Mouse (Mus musculus) hindbrain, embryonic 14.5 days (tissue): ENCODE measurements around the gene Grpel1. TPM values are rescaled to one million over a fixed set of nuclear protein-coding genes. Genes with fewer than 3 reads are reported as not detected.

Source experiments
- ATAC-seq: fragments of 200-750 bp; cut with Nextera tagmentation; 2 replicates; pipeline ENCODE4 v1.8.0; 2017; ENCODE audit warnings: moderate number of reproducible peaks, mild to moderate bottlenecking, moderate TSS enrichment, moderate library complexity; ENCODE audit not compliant: low FRiP score
- DNase-seq: peaks from one replicate; pipeline ENCODE4 v3.0.0-alpha.2; 2015; ENCODE audit warnings: low spot score
- H3K27ac ChIP-seq: fragments of 300-500 bp; sonication (generic); 2 replicates; pipeline ENCODE4 v1.5.1; 2014; ENCODE audit warnings: mild to moderate bottlenecking, moderate library complexity
- H3K27me3 ChIP-seq: fragments of 300-500 bp; sonication (generic); 2 replicates; pipeline ENCODE4 v1.6.1; 2014; ENCODE audit warnings: mild to moderate bottlenecking, low read length, mixed read lengths; ENCODE audit not compliant: control insufficient read depth, insufficient read depth
- H3K36me3 ChIP-seq: fragments of 300-500 bp; sonication (generic); replicated peaks from 2 replicates; pipeline ENCODE4 v1.6.1; 2014; ENCODE audit not compliant: control insufficient read depth, insufficient read depth
- H3K4me1 ChIP-seq: fragments of 300-500 bp; sonication (generic); replicated peaks from 2 replicates; pipeline ENCODE4 v1.6.1; 2014; ENCODE audit warnings: antibody characterized with exemption, low read length, mixed read lengths; ENCODE audit not compliant: control insufficient read depth, insufficient read depth
- H3K4me2 ChIP-seq: fragments of 300-500 bp; sonication (generic); replicated peaks from 2 replicates; pipeline ENCODE4 v1.6.1; 2014; ENCODE audit warnings: mild to moderate bottlenecking, moderate library complexity
- H3K4me3 ChIP-seq: fragments of 300-500 bp; sonication (generic); replicated peaks from 2 replicates; pipeline ENCODE4 v1.5.1; 2014; ENCODE audit warnings: mild to moderate bottlenecking, low read length
- H3K9ac ChIP-seq: fragments of 300-500 bp; sonication (generic); 2 replicates; pipeline ENCODE4 v1.6.1; 2014
- H3K9me3 ChIP-seq: fragments of 300-500 bp; sonication (generic); 2 replicates; pipeline ENCODE4 v1.6.1; 2016; ENCODE audit warnings: low read length; ENCODE audit not compliant: control insufficient read depth
- WGBS: fragments of 180-500 bp; shearing (Covaris S2); extraction: QIAGEN DNeasy Blood & Tissue Kit; methylation state at CpG from one replicate; pipeline ENCODE4 v1.1.7; 2014; 5-methylcytosine and 5-hydroxymethylcytosine counted together
- polyA plus RNA-seq: library from polyadenylated mRNA; unstranded; fragments of >200 nt; fragmentation: Nextera tagmentation; extraction: Ambion mirVana; gene quantifications from 2 replicates; pipeline ENCODE4 v1.2.1, GENCODE M21; 2014

Grpel1 gene
- polyA plus RNA-seq, 1 experiment from 2014 or later = 46.0 TPM

GRCm38 (mm10) chr5:36517596-36517995 is 52.8 kb downstream of the Grpel1 start:
- 0 out of 2 replicates have a peak, but pooled peaks cover 3% of the 10 kb centered on the region for H3K4me1 ChIP-seq
- no peak overlapping the region for H3K9ac ChIP-seq
- DNase-seq = no peak
- no peak for ATAC-seq
- no peaks in the 10 kb centered on the region for H3K27me3 ChIP-seq
- no peak overlapping the region for H3K27ac ChIP-seq
- no peaks in the 10 kb centered on the region for H3K9me3 ChIP-seq
- peaks cover 94% of the 10 kb centered on the region for H3K36me3 ChIP-seq
- H3K4me2 ChIP-seq = no peak overlapping the region
- 82% methylated on average over 3 of the region's 3 CpGs for WGBS
- H3K4me3 ChIP-seq = no peak overlapping the region

GRCm38 (mm10) chr5:36519751-36520150 is 55.0 kb downstream of the Grpel1 start:
- Histone ChIP-seq H3K36me3 (peaks cover 95% of the 10 kb centered on the region), H3K27ac (no peak overlapping the region), H3K4me3 (no peak overlapping the region), H3K9ac (no peak overlapping the region), H3K27me3 (no peaks in the 10 kb centered on the region), H3K4me2 (no peak overlapping the region), H3K4me1 (0 out of 2 replicates have a peak, but pooled peaks cover 3% of the 10 kb centered on the region), H3K9me3 (no peaks in the 10 kb centered on the region)
- 71% methylated on average over 3 of the region's 3 CpGs for WGBS
- DNase-seq = no peak
- no peak for ATAC-seq

- no peaks in the 10 kb centered on the region for H3K27me3 ChIP-seq
- WGBS = 61% methylated on average over 2 of the region's 2 CpGs
- no peak overlapping the region for H3K4me3 ChIP-seq
- no peak overlapping the region for H3K4me2 ChIP-seq
- H3K36me3 ChIP-seq = peaks cover 66% of the 10 kb centered on the region
- ATAC-seq (no peak), DNase-seq (no peak)
- no peak overlapping the region for H3K9ac ChIP-seq
- no peaks in the 10 kb centered on the region for H3K4me1 ChIP-seq
- no peaks in the 10 kb centered on the region for H3K9me3 ChIP-seq
- H3K27ac ChIP-seq = no peak overlapping the region
These were observed 58.0 kb downstream of the Grpel1 start for GRCm38 (mm10) chr5:36522782-36523181.

GRCm38 (mm10) chr5:36523219-36523703 is 58.5 kb downstream of the Grpel1 start:
- no peak overlapping the region for H3K4me3 ChIP-seq

More at GRCm38 (mm10) chr5:36523219-36523703, 58.5 kb downstream of the Grpel1 start:
- Histone ChIP-seq H3K27ac (no peak overlapping the region), H3K9ac (no peak overlapping the region), H3K36me3 (peaks cover 62% of the 10 kb centered on the region), H3K4me2 (no peak overlapping the region), H3K27me3 (no peaks in the 10 kb centered on the region), H3K4me1 (0 out of 2 replicates have a peak, but pooled peaks cover 4% of the 10 kb centered on the region), H3K9me3 (no peaks in the 10 kb centered on the region)
- DNase-seq (no peak), ATAC-seq (no peak)
- WGBS = 89% methylated on average over 5 of the region's 5 CpGs

Other genes with a start within 250 kb of the Grpel1 start
- gene Sorcs2, start 66.9 kb upstream of the Grpel1 start, polyA plus RNA-seq = 11.5 and 13.0 TPM in 2 replicates
- 5.2 and 5.6 TPM in 2 replicates for gene Tada2b, start 19.3 kb downstream of the Grpel1 start, polyA plus RNA-seq
- 2.5 and 2.9 TPM in 2 replicates for gene Ccdc96, start 19.6 kb downstream of the Grpel1 start, polyA plus RNA-seq
- gene Tbc1d14, start 128.3 kb downstream of the Grpel1 start, polyA plus RNA-seq = 74.2 and 76.6 TPM in 2 replicates
- gene D5Ertd579e, start 231.0 kb downstream of the Grpel1 start, polyA plus RNA-seq = 45.3 and 47.0 TPM in 2 replicates